ENCODE assay signal across 11 mouse cellular contexts in genomic region chr11:53491954-53492401, GRCm38 (mm10). TPM values are rescaled to one million over a fixed set of nuclear protein-coding genes. Genes with fewer than 3 reads are reported as not detected.
DNase-seq lines count a peak whose midpoint lies in the region; ATAC-seq and TF ChIP-seq lines count a peak whose summit lies in the region.
"Had no signal": no experiment of that assay in that cellular context is flagged by ENCODE, and none has a peak within 500 bp of the region (broad histone marks: within the 10 kb centered on the region; RNA-seq: fewer than 3 reads in every experiment).

No protein-coding gene starts in this region.

- no peaks in the 10 kb centered on the region for H3K36me3 ChIP-seq in forebrain, embryonic 10.5 days (replicated peaks)
- H3K36me3 ChIP-seq in forebrain, embryonic 15.5 days: no peaks in the 10 kb centered on the region
- no peaks in the 10 kb centered on the region for H3K36me3 ChIP-seq in heart, adult 2 months (ENCODE audit: control insufficient read depth, insufficient read depth, low read length)
- no peaks in the 10 kb centered on the region for H3K36me3 ChIP-seq in limb, embryonic 10.5 days
- H3K36me3 ChIP-seq in kidney, embryonic 14.5 days (ENCODE audit: control insufficient read depth, insufficient read depth, low read length): no peaks in the 10 kb centered on the region

- H3K4me2 ChIP-seq in forebrain, embryonic 15.5 days (replicated peaks): no peak overlapping the region
- no peak overlapping the region for H3K4me2 ChIP-seq in kidney, embryonic 14.5 days (replicated peaks; ENCODE audit: low read depth, low read length)

- peak overlapping the region; percentile 76 for H3K27ac ChIP-seq in forebrain, embryonic 10.5 days
- H3K27ac ChIP-seq in forebrain, embryonic 15.5 days (replicated peaks): no peak overlapping the region; the same call in 1 of the 2 replicates
- H3K27ac ChIP-seq in heart, adult 2 months: peak overlapping the region; percentile 58
- peak overlapping the region; percentile 61; the same call in 1 of the 2 replicates for H3K27ac ChIP-seq in limb, embryonic 10.5 days
- H3K27ac ChIP-seq in kidney, embryonic 14.5 days (ENCODE audit: low read depth, low read length): no peak overlapping the region

- 0 out of 2 replicates have a peak overlapping the region, but pooled peaks have one; percentile 3 for H3K4me3 ChIP-seq in forebrain, embryonic 10.5 days
- no peak overlapping the region for H3K4me3 ChIP-seq in forebrain, embryonic 15.5 days
- H3K4me3 ChIP-seq in heart, adult 2 months: no peak overlapping the region
- H3K4me3 ChIP-seq in limb, embryonic 10.5 days: no peak overlapping the region
- no peak overlapping the region for H3K4me3 ChIP-seq in kidney, embryonic 14.5 days (ENCODE audit: low read length)

- H3K27me3 ChIP-seq in forebrain, embryonic 10.5 days (ENCODE audit: poor library complexity, severe bottlenecking): peaks cover 48% of the 10 kb centered on the region
- no peaks in the 10 kb centered on the region; the same call in 1 of the 2 replicates for H3K27me3 ChIP-seq in forebrain, embryonic 15.5 days
- H3K27me3 ChIP-seq in heart, adult 2 months (ENCODE audit: control insufficient read depth, insufficient read depth, low read length): no peaks in the 10 kb centered on the region; the same call in 1 of the 2 replicates
- peaks cover 19% of the 10 kb centered on the region for H3K27me3 ChIP-seq in limb, embryonic 10.5 days (ENCODE audit: low read depth, poor library complexity, severe bottlenecking)
- H3K27me3 ChIP-seq in kidney, embryonic 14.5 days (ENCODE audit: control insufficient read depth, insufficient read depth, low read length): peaks cover 6% of the 10 kb centered on the region; the same call in 1 of the 2 replicates

- DNase-seq in forebrain, embryonic 10.5 days (ENCODE audit: extremely low spot score, low spot score): peak; percentile 79
- peak; percentile 72 for DNase-seq in Muller cell, postnatal 12 days (ENCODE audit: inconsistent ontology term)
- peak; percentile 40 to 58 for DNase-seq in heart, adult 2 months
- DNase-seq in limb, embryonic 10.5 days (ENCODE audit: low spot score): no peak
- no peak for DNase-seq in urinary bladder, postnatal 36 days (ENCODE audit: low spot score in 2 of 2)
- DNase-seq: kidney, postnatal 10 days had no signal

- TF ChIP-seq EP300 in heart, adult 2 months (IDR thresholded peaks at IDR 0.05; ENCODE audit: insufficient read depth, low read depth, low read length): 0 out of 2 replicates have a peak, but pooled peaks have one; percentile 39

- peaks cover 84% of the 10 kb centered on the region for H3K4me1 ChIP-seq in forebrain, embryonic 10.5 days
- peaks cover 23% of the 10 kb centered on the region for H3K4me1 ChIP-seq in forebrain, embryonic 15.5 days
- peaks cover 4% of the 10 kb centered on the region; the same call in 1 of the 2 replicates for H3K4me1 ChIP-seq in heart, adult 2 months (ENCODE audit: control insufficient read depth, insufficient read depth, low read length)
- H3K4me1 ChIP-seq in limb, embryonic 10.5 days: peaks cover 21% of the 10 kb centered on the region
- peaks cover 11% of the 10 kb centered on the region; the same call in 1 of the 2 replicates for H3K4me1 ChIP-seq in kidney, embryonic 14.5 days (ENCODE audit: control insufficient read depth, insufficient read depth, low read length)

- TF ChIP-seq CTCF in heart, adult 2 months (IDR thresholded peaks at IDR 0.05): no peak

- no peaks in the 10 kb centered on the region for H3K79me2 ChIP-seq in heart, adult 2 months (replicated peaks; ENCODE audit: control insufficient read depth, insufficient read depth, low read length)

- no peak for ATAC-seq in forebrain, embryonic 15.5 days (replicated peaks)
- no peak for ATAC-seq in frontal cortex, adult (ENCODE audit: low TSS enrichment)
- ATAC-seq in kidney, embryonic 14.5 days (ENCODE audit: low FRiP score, low TSS enrichment): no peak

- H3K9me3 ChIP-seq in forebrain, embryonic 10.5 days: no peaks in the 10 kb centered on the region
- no peaks in the 10 kb centered on the region for H3K9me3 ChIP-seq in forebrain, embryonic 15.5 days
- H3K9me3 ChIP-seq in limb, embryonic 10.5 days (replicated peaks): no peaks in the 10 kb centered on the region
- H3K9me3 ChIP-seq in kidney, embryonic 14.5 days (ENCODE audit: control insufficient read depth, low read length): no peaks in the 10 kb centered on the region; the same call in 1 of the 2 replicates

- intact Hi-C loops in heart, adult 2 months (cut with DNase I): no loop called here

- TF ChIP-seq POLR2A in heart, adult 2 months (IDR thresholded peaks at IDR 0.05; ENCODE audit: insufficient read depth, low read depth, low read length): 0 out of 2 replicates have a peak, but pooled peaks have one; percentile 24

- 4% methylated on average over 8 of the region's 8 CpGs for WGBS in forebrain, embryonic 10.5 days
- WGBS in forebrain, embryonic 15.5 days: 2% methylated on average over 8 of the region's 8 CpGs
- WGBS in heart, adult 2 months: 36% methylated on average over 8 of the region's 8 CpGs
- WGBS in limb, embryonic 10.5 days: 47% methylated on average over 8 of the region's 8 CpGs
- WGBS in kidney, embryonic 14.5 days: 28% methylated on average over 8 of the region's 8 CpGs

- no peak overlapping the region for H3K9ac ChIP-seq in forebrain, embryonic 15.5 days (replicated peaks)
- H3K9ac ChIP-seq in heart, adult 2 months (ENCODE audit: low read depth, low read length): no peak overlapping the region
- H3K9ac ChIP-seq in kidney, embryonic 14.5 days (ENCODE audit: low read depth, low read length): no peak overlapping the region

RNA-seq across cellular contexts. Expression of gene Sowaha, which starts 11.9 kb away (rescaled TPM):
- polyA plus RNA-seq in forebrain, embryonic 10.5 days (2016; fragmentation: Nextera tagmentation; extraction: Ambion mirVana): 0.46 and 0.97 TPM in 2 replicates
- polyA plus RNA-seq in forebrain, embryonic 15.5 days (2015; fragmentation: Nextera tagmentation; extraction: Ambion mirVana): 1.8 and 1.9 TPM in 2 replicates
- under 1 TPM; 0.05 to 0.34 TPM for total RNA-seq in heart, adult 2 months (2021)
- polyA plus RNA-seq in heart, adult 2 months (2012; rRNA removed): 0.03 and 0.10 TPM in 2 replicates
- 0.13 and 0.51 TPM in 2 replicates for polyA plus RNA-seq in limb, embryonic 10.5 days (2016; fragmentation: Nextera tagmentation; extraction: Ambion mirVana)
- 0.09 and 0.14 TPM in 2 replicates for polyA plus RNA-seq in kidney, embryonic 14.5 days (2014; fragmentation: Nextera tagmentation; extraction: Ambion mirVana)

RNA-seq across cellular contexts. Expression of gene Gm9945, which starts 12.0 kb away (rescaled TPM):
- 0.30 TPM in 1 of 2 replicates, not detected in the other for polyA plus RNA-seq in forebrain, embryonic 10.5 days (2016; fragmentation: Nextera tagmentation; extraction: Ambion mirVana)
- polyA plus RNA-seq in forebrain, embryonic 15.5 days (2015; fragmentation: Nextera tagmentation; extraction: Ambion mirVana): 0.50 TPM in 1 of 2 replicates, not detected in the other
- total RNA-seq in heart, adult 2 months (2021): not detected
- not detected in 2 replicates for polyA plus RNA-seq in heart, adult 2 months (2012; rRNA removed)
- polyA plus RNA-seq in limb, embryonic 10.5 days (2016; fragmentation: Nextera tagmentation; extraction: Ambion mirVana): not detected in 2 replicates
- not detected in 2 replicates for polyA plus RNA-seq in kidney, embryonic 14.5 days (2014; fragmentation: Nextera tagmentation; extraction: Ambion mirVana)
- polyA plus RNA-seq: lung, embryonic 16.5 days; small intestine, adult 2 months had no signal

RNA-seq across cellular contexts. Expression of gene Gm9837, which starts 21.7 kb away (rescaled TPM):
- polyA plus RNA-seq in forebrain, embryonic 10.5 days (2016; fragmentation: Nextera tagmentation; extraction: Ambion mirVana): not detected in 2 replicates
- polyA plus RNA-seq in forebrain, embryonic 15.5 days (2015; fragmentation: Nextera tagmentation; extraction: Ambion mirVana): not detected in 2 replicates
- not detected for total RNA-seq in heart, adult 2 months (2021)
- not detected in 2 replicates for polyA plus RNA-seq in heart, adult 2 months (2012; rRNA removed)
- polyA plus RNA-seq in limb, embryonic 10.5 days (2016; fragmentation: Nextera tagmentation; extraction: Ambion mirVana): not detected in 2 replicates
- not detected in 2 replicates for polyA plus RNA-seq in kidney, embryonic 14.5 days (2014; fragmentation: Nextera tagmentation; extraction: Ambion mirVana)
- polyA plus RNA-seq: lung, embryonic 16.5 days; small intestine, adult 2 months had no signal

RNA-seq across cellular contexts. Expression of gene Sept8, which starts 27.1 kb away (rescaled TPM):
- polyA plus RNA-seq in forebrain, embryonic 10.5 days (2016; fragmentation: Nextera tagmentation; extraction: Ambion mirVana): 22.7 and 22.9 TPM in 2 replicates
- polyA plus RNA-seq in forebrain, embryonic 15.5 days (2015; fragmentation: Nextera tagmentation; extraction: Ambion mirVana): 21.6 and 23.1 TPM in 2 replicates
- 10 to 100 TPM; 25.7 to 28.2 TPM for total RNA-seq in heart, adult 2 months (2021)
- polyA plus RNA-seq in heart, adult 2 months (2012; rRNA removed): 24.8 and 39.2 TPM in 2 replicates
- polyA plus RNA-seq in limb, embryonic 10.5 days (2016; fragmentation: Nextera tagmentation; extraction: Ambion mirVana): 18.6 and 22.8 TPM in 2 replicates
- polyA plus RNA-seq in kidney, embryonic 14.5 days (2014; fragmentation: Nextera tagmentation; extraction: Ambion mirVana): 13.7 and 21.3 TPM in 2 replicates

RNA-seq across cellular contexts. Expression of gene Shroom1, which starts 35.0 kb away (rescaled TPM):
- 1.2 and 1.7 TPM in 2 replicates for polyA plus RNA-seq in forebrain, embryonic 10.5 days (2016; fragmentation: Nextera tagmentation; extraction: Ambion mirVana)
- polyA plus RNA-seq in forebrain, embryonic 15.5 days (2015; fragmentation: Nextera tagmentation; extraction: Ambion mirVana): 1.6 and 2.3 TPM in 2 replicates
- total RNA-seq in heart, adult 2 months (2021): under 1 TPM; 0.34 to 0.91 TPM
- 0.53 and 0.80 TPM in 2 replicates for polyA plus RNA-seq in heart, adult 2 months (2012; rRNA removed)
- polyA plus RNA-seq in limb, embryonic 10.5 days (2016; fragmentation: Nextera tagmentation; extraction: Ambion mirVana): 1.8 and 3.9 TPM in 2 replicates
- polyA plus RNA-seq in kidney, embryonic 14.5 days (2014; fragmentation: Nextera tagmentation; extraction: Ambion mirVana): 1.2 and 1.9 TPM in 2 replicates

Comparison
In these comparisons a context has a peak if more than half of its experiments do, and no peak if none do; other contexts are left out.
1. H3K27ac ChIP-seq: peak in forebrain, embryonic 10.5 days (single experiment), heart, adult 2 months (single experiment) and limb, embryonic 10.5 days (single experiment); none in forebrain, embryonic 15.5 days (single experiment) and kidney, embryonic 14.5 days (single experiment).
2. DNase-seq: peak in forebrain, embryonic 10.5 days (single experiment), Muller cell, postnatal 12 days (single experiment) and heart, adult 2 months (2 of 2); none in limb, embryonic 10.5 days (single experiment) and urinary bladder, postnatal 36 days (0 of 2).